Mouse (Mus musculus): ENCODE data around the gene Paqr3.

Paqr3 gene

DNA sequence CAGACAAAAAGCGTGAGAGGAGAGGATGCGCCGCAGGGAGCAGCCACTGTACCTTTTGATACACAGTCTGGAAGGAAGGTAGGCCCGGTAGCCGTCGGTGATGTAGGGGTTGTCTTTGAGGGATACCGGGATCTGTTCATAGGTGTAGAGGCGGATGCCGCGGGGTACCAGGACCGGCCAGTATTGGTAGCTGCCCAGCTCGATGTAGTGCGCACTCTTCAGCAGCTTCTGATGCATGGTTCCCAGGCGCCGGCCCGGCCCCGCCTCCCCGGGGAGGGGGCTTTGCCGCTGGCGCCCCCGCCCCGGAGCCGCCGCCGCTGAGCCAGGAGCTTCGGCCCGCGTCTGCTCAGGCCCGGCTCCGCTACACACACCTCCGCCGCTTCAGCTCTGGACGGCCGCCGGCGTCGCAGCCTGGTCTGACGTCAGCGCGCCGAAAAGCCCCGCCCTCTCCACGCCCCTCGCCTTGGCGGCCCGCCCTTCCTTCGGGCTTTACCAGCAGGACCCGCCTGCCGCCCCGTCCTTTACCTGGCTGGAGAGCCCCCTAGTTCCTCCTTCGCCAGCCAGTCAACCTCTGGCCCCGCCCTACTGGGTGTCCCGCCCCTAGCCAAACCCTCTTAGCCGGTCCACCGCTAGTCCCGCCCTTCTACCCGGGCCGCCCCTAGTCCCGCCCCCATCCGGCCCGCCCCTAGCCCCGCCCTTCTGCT lies at the start of gene Paqr3:
Gene Paqr3, minus strand, starts transcription at position 390 of the 704 bp plus-strand sequence.
- in situ Hi-C loops (cut with MboI; ENCODE audit: low sequenced_read_pairs): loop anchor here (25.0 kb wide), 1 partner anchor 1076 kb away; no protein-coding TSS in a partner anchor

DNA sequence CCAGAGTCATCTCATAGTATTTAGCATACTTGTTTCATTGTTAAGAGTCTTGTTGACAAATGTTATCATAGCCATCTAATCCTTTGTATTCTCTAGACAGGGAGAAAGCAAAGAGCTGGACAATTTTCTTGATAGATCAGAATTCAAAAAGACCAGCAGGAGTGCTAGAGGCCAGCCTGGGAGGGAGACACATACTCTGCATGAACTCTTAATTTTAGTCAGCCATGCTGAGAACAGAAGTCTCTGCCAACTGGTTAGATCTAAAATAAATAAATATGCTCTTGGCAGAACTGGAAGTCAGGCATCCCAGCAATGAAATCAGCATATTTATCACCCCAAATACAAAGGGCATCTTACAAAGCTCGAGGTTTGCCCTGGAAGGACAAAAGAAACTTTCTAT lies 43.3 kb upstream of the Paqr3 start:
- in situ Hi-C loops (cut with MboI; ENCODE audit: low sequenced_read_pairs): no loop called here

GRCm38 (mm10) chr5:97135331-97135730 lies 23.9 kb upstream of the Paqr3 start:
- in situ Hi-C loops (cut with MboI; ENCODE audit: low sequenced_read_pairs): no loop called here

- in situ Hi-C loops (cut with MboI; ENCODE audit: low sequenced_read_pairs): no loop called here
These were observed 18.2 kb upstream of the Paqr3 start for GRCm38 (mm10) chr5:97129589-97129988.

GRCm38 (mm10) chr5:97128242-97129226 lies 17.1 kb upstream of the Paqr3 start:
- in situ Hi-C loops (cut with MboI; ENCODE audit: low sequenced_read_pairs): no loop called here

GRCm38 (mm10) chr5:97127284-97127683 lies 15.9 kb upstream of the Paqr3 start:
- in situ Hi-C loops (cut with MboI; ENCODE audit: low sequenced_read_pairs): no loop called here

DNA sequence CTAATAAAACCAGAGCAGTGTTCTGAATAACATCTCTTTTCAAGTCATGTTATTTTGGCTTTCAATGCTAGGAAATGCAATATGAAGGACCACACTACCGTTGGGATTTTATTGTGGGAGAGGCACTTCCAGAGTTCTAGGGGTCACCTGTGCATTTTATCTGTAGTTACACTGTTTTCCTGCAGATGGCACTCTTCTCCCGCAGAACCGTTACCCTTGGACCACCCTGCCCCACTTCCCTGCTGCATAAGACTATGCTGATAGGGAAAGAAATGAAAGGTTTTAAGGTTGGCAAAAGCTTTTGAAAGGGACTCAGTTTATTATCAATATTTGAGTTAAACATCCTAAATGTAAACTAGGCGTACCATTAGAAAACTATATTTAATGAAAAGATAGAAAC lies 14.6 kb upstream of the Paqr3 start:
- in situ Hi-C loops (cut with MboI; ENCODE audit: low sequenced_read_pairs): no loop called here

DNA sequence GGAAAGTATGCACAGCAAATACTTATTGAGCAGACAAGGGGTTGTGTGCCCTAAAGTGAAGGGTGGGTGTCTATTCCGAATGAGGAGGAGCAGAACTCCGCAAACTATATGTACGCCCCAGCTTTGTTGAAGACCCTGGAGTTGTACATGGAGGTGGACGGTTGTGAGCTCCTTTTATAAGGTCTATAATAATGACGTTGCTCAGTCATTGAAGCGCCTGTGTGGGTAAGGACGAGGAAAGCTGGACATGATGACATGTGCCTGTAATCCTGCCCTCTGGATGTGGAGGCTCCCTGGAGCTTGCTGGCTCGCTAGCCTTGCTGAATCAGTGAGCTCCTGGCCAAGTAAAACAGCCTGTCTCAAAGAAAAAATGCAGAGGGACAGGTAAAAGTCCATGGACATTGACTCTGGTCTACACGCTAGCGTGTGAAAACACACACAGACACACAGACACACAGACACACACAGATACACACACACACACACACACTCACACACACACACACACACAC lies 14.1 kb upstream of the Paqr3 start:
- in situ Hi-C loops (cut with MboI; ENCODE audit: low sequenced_read_pairs): no loop called here

- in situ Hi-C loops (cut with MboI; ENCODE audit: low sequenced_read_pairs): loop anchor here (25.0 kb wide), 1 partner anchor 1062 kb away; no protein-coding TSS in a partner anchor
These were observed 13.6 kb upstream of the Paqr3 start for GRCm38 (mm10) chr5:97124977-97125376.

GRCm38 (mm10) chr5:97110697-97111096 lies 699 bp downstream of the Paqr3 start:
- in situ Hi-C loops (cut with MboI; ENCODE audit: low sequenced_read_pairs): loop anchor here (25.0 kb wide), 1 partner anchor 1077 kb away; no protein-coding TSS in a partner anchor

DNA sequence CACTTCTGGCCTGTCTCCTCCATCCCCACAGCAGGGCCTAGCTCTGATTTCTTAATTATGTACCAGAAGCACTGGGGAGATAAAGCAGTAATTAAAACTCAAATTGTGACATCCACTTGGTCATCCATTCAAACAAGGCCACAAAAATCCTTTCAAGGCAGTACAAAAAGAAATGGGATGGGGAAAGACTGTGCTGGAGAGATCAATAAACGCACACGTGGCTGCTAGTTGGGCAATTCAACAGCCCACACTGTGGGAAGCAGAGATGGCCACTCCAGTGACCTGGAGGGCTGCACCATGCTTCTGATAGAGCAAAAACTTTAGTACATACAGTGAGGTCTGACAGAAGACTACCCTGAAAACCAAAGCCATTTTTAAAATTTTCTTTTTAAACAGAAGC lies 1.3 kb downstream of the Paqr3 start:
- in situ Hi-C loops (cut with MboI; ENCODE audit: low sequenced_read_pairs): loop anchor here (25.0 kb wide), 1 partner anchor 1077 kb away; no protein-coding TSS in a partner anchor

DNA sequence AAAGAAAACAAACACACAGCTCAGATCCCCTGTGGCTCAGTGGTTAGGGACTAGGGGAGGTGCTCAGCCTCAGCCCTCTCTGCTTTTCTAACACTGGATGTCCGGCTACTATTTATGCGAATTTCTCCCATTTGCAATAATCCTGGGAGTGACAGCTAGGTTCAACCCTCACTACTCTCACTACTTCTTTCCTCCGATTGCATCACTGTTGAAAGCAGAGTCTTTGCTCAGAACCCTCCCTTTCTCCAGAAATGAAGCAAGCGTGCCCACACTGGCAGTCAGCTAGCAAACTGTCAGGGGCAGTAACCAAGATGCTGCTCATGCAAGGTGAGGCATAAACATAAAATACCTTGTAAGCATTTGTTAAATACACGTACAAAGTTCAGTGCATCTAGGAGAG lies 3.1 kb downstream of the Paqr3 start:
- in situ Hi-C loops (cut with MboI; ENCODE audit: low sequenced_read_pairs): loop anchor here (25.0 kb wide), 1 partner anchor 1079 kb away; no protein-coding TSS in a partner anchor

DNA sequence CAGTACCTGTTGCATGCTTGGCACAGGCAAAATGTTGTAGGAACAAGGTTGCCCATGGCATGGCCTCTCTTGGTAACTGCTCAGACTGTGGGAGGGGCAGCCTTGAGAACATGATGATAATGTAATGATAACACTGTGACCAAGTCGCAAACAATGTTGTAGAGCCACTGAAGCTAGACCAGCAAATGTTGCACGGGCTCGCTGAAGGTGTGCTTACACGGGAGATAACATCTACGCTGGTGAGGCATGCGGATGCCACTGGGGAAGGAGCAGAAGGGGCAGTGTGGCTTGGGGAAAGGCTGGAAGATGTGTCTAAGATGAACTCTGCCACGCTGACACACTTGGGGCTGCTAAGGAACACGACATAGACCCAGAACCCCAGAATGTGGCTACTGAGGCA lies 11.4 kb downstream of the Paqr3 start:
- in situ Hi-C loops (cut with MboI; ENCODE audit: low sequenced_read_pairs): loop anchor here (25.0 kb wide), 1 partner anchor 1087 kb away; no protein-coding TSS in a partner anchor

- in situ Hi-C loops (cut with MboI; ENCODE audit: low sequenced_read_pairs): no loop called here
These were observed 13.8 kb downstream of the Paqr3 start for GRCm38 (mm10) chr5:97097631-97098041.

DNA sequence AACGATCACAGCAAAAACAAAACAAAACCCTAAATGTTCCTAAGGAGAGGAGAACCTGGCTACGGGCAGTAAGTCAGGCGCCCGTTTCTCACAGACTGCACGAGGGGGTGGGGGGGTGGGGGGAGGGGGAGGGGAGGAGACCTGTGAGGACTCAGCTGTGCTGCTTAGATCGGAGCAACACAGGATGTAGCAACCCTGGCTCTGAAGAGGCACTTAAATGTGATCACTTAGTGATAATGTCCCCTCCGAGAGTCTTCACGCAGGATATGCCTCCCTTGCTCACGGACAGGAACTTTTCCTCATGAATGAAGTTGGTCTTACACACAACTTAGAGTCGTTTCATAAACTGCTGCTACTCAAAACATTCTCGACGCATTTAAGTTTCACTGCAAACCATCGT lies 16.1 kb downstream of the Paqr3 start:
- in situ Hi-C loops (cut with MboI; ENCODE audit: low sequenced_read_pairs): no loop called here

GRCm38 (mm10) chr5:97092970-97093369 lies 18.4 kb downstream of the Paqr3 start:
- in situ Hi-C loops (cut with MboI; ENCODE audit: low sequenced_read_pairs): no loop called here

DNA sequence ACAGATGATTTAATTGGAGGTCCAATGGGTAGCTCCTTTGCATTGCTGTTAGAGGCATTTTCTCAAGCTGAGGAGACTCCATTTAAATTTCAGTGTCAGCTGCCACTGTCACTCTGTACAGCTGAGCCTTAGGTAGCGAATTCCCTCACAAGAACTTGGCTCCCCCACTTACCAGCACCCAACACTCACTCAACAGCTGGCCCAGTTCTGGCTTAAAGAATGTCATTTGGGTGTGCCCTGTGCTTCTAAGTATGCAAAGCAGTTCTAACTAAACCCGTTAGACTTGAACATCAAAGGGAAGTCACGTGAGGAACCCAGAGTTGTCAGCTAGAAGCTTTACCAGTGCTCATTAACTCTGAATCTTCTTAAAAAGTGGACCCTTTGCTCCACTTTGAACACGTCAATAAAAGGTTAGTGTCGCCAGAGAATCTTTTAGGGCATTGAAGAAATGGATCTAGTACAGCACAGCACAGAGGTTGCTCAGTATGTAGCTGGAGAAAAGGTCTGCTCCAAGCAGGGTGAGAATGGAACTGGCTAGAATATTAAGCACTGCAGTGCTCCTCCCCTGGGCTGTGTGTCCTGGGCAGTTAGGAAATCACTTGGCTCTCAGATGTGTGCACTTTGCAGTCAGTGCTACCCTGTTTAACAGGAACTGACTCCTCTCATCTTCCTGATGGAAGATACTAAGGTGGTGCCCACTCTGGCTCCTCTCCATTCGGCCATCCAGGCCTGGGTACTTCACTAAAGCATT lies 21.2 kb downstream of the Paqr3 start:
- in situ Hi-C loops (cut with MboI; ENCODE audit: low sequenced_read_pairs): no loop called here

- in situ Hi-C loops (cut with MboI; ENCODE audit: low sequenced_read_pairs): no loop called here
These were observed 22.0 kb downstream of the Paqr3 start for GRCm38 (mm10) chr5:97089426-97089825.

DNA sequence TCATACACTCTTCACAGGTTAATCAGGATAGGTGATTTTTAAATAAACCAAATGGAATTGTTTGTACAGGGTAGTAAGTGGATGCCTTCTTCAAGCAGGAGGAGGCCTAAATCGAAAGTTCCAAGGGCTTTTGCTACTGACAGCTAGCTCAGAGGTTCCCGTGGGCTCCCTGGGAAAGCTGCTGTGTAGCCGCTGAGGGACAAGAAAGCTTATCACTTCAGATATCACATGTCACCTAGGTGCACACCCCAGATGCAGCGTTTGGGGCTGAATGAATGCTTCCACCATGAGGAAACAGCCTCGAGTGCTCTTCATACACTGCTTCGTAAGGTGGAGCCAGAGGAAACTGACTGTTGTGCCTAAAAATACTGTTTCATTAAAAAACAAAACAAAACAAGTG lies 23.2 kb downstream of the Paqr3 start:
- in situ Hi-C loops (cut with MboI; ENCODE audit: low sequenced_read_pairs): no loop called here

GRCm38 (mm10) chr5:97087746-97088145 lies 23.6 kb downstream of the Paqr3 start:
- in situ Hi-C loops (cut with MboI; ENCODE audit: low sequenced_read_pairs): no loop called here

Data from CH12F3 (cell line).